Mouse (Mus musculus): ENCODE measurements around the gene Popdc3. TPM values are rescaled to one million over a fixed set of nuclear protein-coding genes. Genes with fewer than 3 reads are reported as not detected.

Gene Popdc3
- total RNA-seq, 2 experiments from 2014 or later = not detected

Other genes with a start within 250 kb of the Popdc3 start
- 10.0 and 10.4 TPM in 2 replicates for gene Prep, start 110.9 kb upstream of the Popdc3 start, total RNA-seq (2015)
- gene Prep, start 110.9 kb upstream of the Popdc3 start, total RNA-seq (2017) = 12.7 and 13.3 TPM in 2 replicates
- gene Bves, start 157.7 kb downstream of the Popdc3 start, total RNA-seq (2015) = not detected in 2 replicates
- not detected in 2 replicates for gene Bves, start 157.7 kb downstream of the Popdc3 start, total RNA-seq (2017)